Mouse (Mus musculus) ES-Bruce4 (cell line): ENCODE data around the gene Tmc6. TPM values are rescaled to one million over a fixed set of nuclear protein-coding genes. Genes with fewer than 3 reads are reported as not detected.
A peak's percentile ranks its signal among the peaks of the same experiment; 100 is the strongest.

Source experiments
- H3K27ac ChIP-seq: 2 replicates; pipeline ENCODE4 v1.5.1; 2012; ENCODE audit warnings: low read length, inconsistent platforms; ENCODE audit not compliant: insufficient read depth
- H3K27me3 ChIP-seq: 2 replicates; pipeline ENCODE4 v1.6.1; 2012; ENCODE audit warnings: mild to moderate bottlenecking, low read length, inconsistent platforms; ENCODE audit not compliant: control insufficient read depth, poor library complexity, insufficient read depth, severe bottlenecking
- H3K36me3 ChIP-seq: 2 replicates; pipeline ENCODE4 v1.6.1; 2012; ENCODE audit warnings: inconsistent platforms, mild to moderate bottlenecking, low read length, moderate library complexity; ENCODE audit not compliant: control insufficient read depth, poor library complexity, insufficient read depth, severe bottlenecking
- H3K4me1 ChIP-seq: one replicate; pipeline ENCODE4 v1.8.1; 2011; ENCODE audit warnings: low read length; ENCODE audit not compliant: control insufficient read depth, insufficient read depth
- H3K4me3 ChIP-seq: 2 replicates; pipeline ENCODE4 v1.5.1; 2011; ENCODE audit warnings: low read depth, mild to moderate bottlenecking, low read length
- H3K9ac ChIP-seq: 2 replicates; pipeline ENCODE4 v1.6.1; 2012; ENCODE audit warnings: low read depth, mild to moderate bottlenecking, inconsistent platforms; ENCODE audit not compliant: poor library complexity, severe bottlenecking
- H3K9me3 ChIP-seq: replicated peaks from 2 replicates; pipeline ENCODE4 v1.6.1; 2012; ENCODE audit warnings: mild to moderate bottlenecking, low read length, inconsistent platforms; ENCODE audit not compliant: control insufficient read depth, poor library complexity, insufficient read depth, severe bottlenecking
- CTCF ChIP-seq: IDR thresholded peaks from one replicate; pipeline ENCODE4 v1.8.1; 2011; ENCODE audit warnings: low read depth, low read length
- EP300 ChIP-seq: IDR thresholded peaks from 2 replicates; pipeline ENCODE4 v1.6.1; 2011; ENCODE audit warnings: low read depth, low read length; ENCODE audit not compliant: insufficient read depth
- POLR2A ChIP-seq: IDR thresholded peaks from one replicate; pipeline ENCODE4 v1.8.1; 2011; ENCODE audit warnings: low read length; ENCODE audit not compliant: insufficient read depth
- polyA plus RNA-seq: library from polyadenylated mRNA; stranded (reverse); fragments of >200 nt; gene quantifications from 2 replicates; pipeline ENCODE4 v1.2.4, GENCODE M21; 2011; ENCODE audit warnings: low read depth; ENCODE audit not compliant: missing spikeins, insufficient read depth, insufficient read length

Tmc6 gene
- polyA plus RNA-seq, 1 experiment = 12.3 TPM

GRCm38 (mm10) chr11:117827386-117827785 lies 45.4 kb upstream of the Tmc6 start:
- H3K4me1 ChIP-seq = peaks cover 2% of the 10 kb centered on the region
- no peak overlapping the region for H3K27ac ChIP-seq
- H3K36me3 ChIP-seq = peaks cover 10% of the 10 kb centered on the region; the same call in 1 of the 2 replicates
- TF ChIP-seq POLR2A = no peak
- no peak for TF ChIP-seq EP300
- H3K4me3 ChIP-seq = no peak overlapping the region
- no peaks in the 10 kb centered on the region for H3K9me3 ChIP-seq
- no peaks in the 10 kb centered on the region for H3K27me3 ChIP-seq
- no peak overlapping the region for H3K9ac ChIP-seq

DNA sequence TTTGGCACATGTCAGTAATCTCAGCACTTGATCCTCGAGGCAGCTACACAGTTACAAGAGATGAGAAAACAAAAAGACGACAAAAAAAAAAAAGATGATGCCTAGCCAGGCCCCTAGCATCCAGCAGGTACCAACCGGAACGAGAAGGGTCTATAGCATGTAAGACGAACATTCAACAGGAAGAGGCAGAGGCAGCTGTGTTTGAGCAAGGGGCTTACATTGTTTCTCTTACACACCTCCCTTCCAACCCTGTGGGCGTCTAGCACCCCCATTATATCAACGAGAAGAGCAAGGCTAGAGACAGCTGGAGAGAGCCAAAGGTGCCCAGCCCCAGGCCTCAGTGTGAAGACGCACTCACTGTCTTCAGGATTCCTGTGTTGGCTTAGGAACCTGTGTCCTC lies 44.9 kb upstream of the Tmc6 start:
- H3K4me3 ChIP-seq = no peak overlapping the region
- H3K9me3 ChIP-seq = no peaks in the 10 kb centered on the region
- H3K4me1 ChIP-seq = peaks cover 2% of the 10 kb centered on the region
- no peak overlapping the region for H3K27ac ChIP-seq
- peak overlapping the region; percentile 86; the same call in 1 of the 2 replicates for H3K9ac ChIP-seq
- no peaks in the 10 kb centered on the region for H3K27me3 ChIP-seq
- no peak for TF ChIP-seq EP300
- no peak for TF ChIP-seq POLR2A
- TF ChIP-seq CTCF = no peak
- H3K36me3 ChIP-seq = peaks cover 10% of the 10 kb centered on the region; the same call in 1 of the 2 replicates

DNA sequence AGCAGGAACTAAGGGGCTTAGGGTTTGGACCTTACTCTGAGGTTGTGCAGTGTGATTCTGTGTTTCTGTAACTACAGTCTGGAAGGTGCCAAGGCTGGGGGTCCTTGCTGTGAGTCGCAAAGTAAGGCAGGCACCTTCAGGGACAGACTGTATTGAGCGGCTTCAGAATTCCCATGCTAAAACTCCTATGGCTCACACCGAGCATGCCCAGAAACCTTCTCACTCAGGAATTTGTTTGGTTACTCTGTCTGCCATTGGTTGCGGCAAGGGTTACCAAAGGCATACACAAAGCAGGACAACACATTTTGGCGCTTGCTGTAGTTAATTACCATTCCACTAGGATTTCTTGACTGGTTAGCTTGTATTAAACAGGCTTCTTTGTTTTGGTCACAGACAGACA lies 44.2 kb upstream of the Tmc6 start:
- peaks cover 16% of the 10 kb centered on the region for H3K36me3 ChIP-seq
- peak overlapping the region; percentile 93 for H3K4me3 ChIP-seq
- no peaks in the 10 kb centered on the region for H3K9me3 ChIP-seq
- peak overlapping the region; percentile 85 for H3K27ac ChIP-seq
- peaks cover 2% of the 10 kb centered on the region for H3K4me1 ChIP-seq
- TF ChIP-seq EP300 = no peak
- TF ChIP-seq POLR2A = no peak
- TF ChIP-seq CTCF = no peak
- no peaks in the 10 kb centered on the region for H3K27me3 ChIP-seq
- peak overlapping the region; percentile 86 for H3K9ac ChIP-seq

- peaks cover 2% of the 10 kb centered on the region for H3K4me1 ChIP-seq
- no peaks in the 10 kb centered on the region for H3K27me3 ChIP-seq
- H3K27ac ChIP-seq = peak within 1 kb of the TSS; percentile 85
- peak within 1 kb of the TSS; percentile 86 for H3K9ac ChIP-seq
- TF ChIP-seq CTCF = no peak
- TF ChIP-seq POLR2A = peak; percentile 19
- no peaks in the 10 kb centered on the region for H3K9me3 ChIP-seq
- H3K36me3 ChIP-seq = peaks cover 20% of the 10 kb centered on the region
- peak within 1 kb of the TSS; percentile 93 for H3K4me3 ChIP-seq
These were observed 43.5 kb upstream of the Tmc6 start, which contains the start of the genes Afmid and Tk1 for GRCm38 (mm10) chr11:117825333-117826101. Afmid (plus strand) TSS chr11:117825924. Tk1 (minus strand) TSS chr11:117826092.

- peaks cover 28% of the 10 kb centered on the region for H3K36me3 ChIP-seq
- peak overlapping the region; percentile 86 for H3K9ac ChIP-seq
- no peaks in the 10 kb centered on the region for H3K9me3 ChIP-seq
- H3K4me1 ChIP-seq = peaks cover 4% of the 10 kb centered on the region
- no peak overlapping the region for H3K27ac ChIP-seq
- H3K27me3 ChIP-seq = no peaks in the 10 kb centered on the region
- peak overlapping the region; percentile 93 for H3K4me3 ChIP-seq
- TF ChIP-seq CTCF (peak; percentile 89), EP300 (no peak), POLR2A (no peak)
These were observed 42.3 kb upstream of the Tmc6 start for GRCm38 (mm10) chr11:117824060-117824969.
